Mouse (Mus musculus) intestine, postnatal 0 days (tissue): ENCODE data around the gene Sae1. TPM values are rescaled to one million over a fixed set of nuclear protein-coding genes. Genes with fewer than 3 reads are reported as not detected.

ENCODE experiments used
- ATAC-seq: fragments of 200-750 bp; cut with Nextera tagmentation; 2 replicates; pipeline ENCODE4 v1.8.0; 2017; ENCODE audit warnings: mild to moderate bottlenecking, moderate TSS enrichment, moderate library complexity
- H3K27ac ChIP-seq: fragments of 300-500 bp; sonication (generic); 2 replicates; pipeline ENCODE4 v1.5.1; 2014; ENCODE audit warnings: mild to moderate bottlenecking, low read depth, low read length, moderate library complexity
- H3K27me3 ChIP-seq: fragments of 300-500 bp; sonication (generic); replicated peaks from 2 replicates; pipeline ENCODE4 v1.6.1; 2014; ENCODE audit warnings: low read length, mixed read lengths; ENCODE audit not compliant: control insufficient read depth, insufficient read depth
- H3K36me3 ChIP-seq: fragments of 300-500 bp; sonication (generic); 2 replicates; pipeline ENCODE4 v1.6.1; 2014; ENCODE audit warnings: mild to moderate bottlenecking, moderate library complexity; ENCODE audit not compliant: control insufficient read depth, insufficient read depth
- H3K4me1 ChIP-seq: fragments of 300-500 bp; sonication (generic); replicated peaks from 2 replicates; pipeline ENCODE4 v1.6.1; 2014; ENCODE audit warnings: antibody characterized with exemption, low read length, mixed read lengths; ENCODE audit not compliant: control insufficient read depth, insufficient read depth
- H3K4me2 ChIP-seq: fragments of 300-500 bp; sonication (generic); replicated peaks from 2 replicates; pipeline ENCODE4 v1.6.1; 2014; ENCODE audit warnings: low read depth, mild to moderate bottlenecking, moderate library complexity
- H3K4me3 ChIP-seq: fragments of 300-500 bp; sonication (generic); 2 replicates; pipeline ENCODE4 v1.5.1; 2014; ENCODE audit warnings: low read depth, low read length
- H3K9ac ChIP-seq: fragments of 300-500 bp; sonication (generic); 2 replicates; pipeline ENCODE4 v1.6.1; 2014; ENCODE audit warnings: mild to moderate bottlenecking, low read depth, low read length
- H3K9me3 ChIP-seq: fragments of 300-500 bp; sonication (generic); 2 replicates; pipeline ENCODE4 v1.6.1; 2016; ENCODE audit warnings: mixed run types; ENCODE audit not compliant: control insufficient read depth
- CTCF ChIP-seq: sonication (generic); IDR thresholded peaks from 2 replicates; pipeline ENCODE4 v1.5.1; 2016; ENCODE audit warnings: low read depth, mild to moderate bottlenecking, control low read depth, antibody characterized with exemption, moderate library complexity
- WGBS: fragments of 180-500 bp; shearing (Covaris S2); extraction: QIAGEN DNeasy Blood & Tissue Kit; methylation state at CpG from one replicate; pipeline ENCODE4 v1.1.7; 2014; 5-methylcytosine and 5-hydroxymethylcytosine counted together
- polyA plus RNA-seq: library from polyadenylated mRNA; unstranded; fragments of >200 nt; fragmentation: Nextera tagmentation; extraction: Ambion mirVana; gene quantifications from 2 replicates; pipeline ENCODE4 v1.2.1, GENCODE M21; 2015

Gene Sae1
- polyA plus RNA-seq, 1 experiment from 2014 or later: 91.5 TPM

DNA sequence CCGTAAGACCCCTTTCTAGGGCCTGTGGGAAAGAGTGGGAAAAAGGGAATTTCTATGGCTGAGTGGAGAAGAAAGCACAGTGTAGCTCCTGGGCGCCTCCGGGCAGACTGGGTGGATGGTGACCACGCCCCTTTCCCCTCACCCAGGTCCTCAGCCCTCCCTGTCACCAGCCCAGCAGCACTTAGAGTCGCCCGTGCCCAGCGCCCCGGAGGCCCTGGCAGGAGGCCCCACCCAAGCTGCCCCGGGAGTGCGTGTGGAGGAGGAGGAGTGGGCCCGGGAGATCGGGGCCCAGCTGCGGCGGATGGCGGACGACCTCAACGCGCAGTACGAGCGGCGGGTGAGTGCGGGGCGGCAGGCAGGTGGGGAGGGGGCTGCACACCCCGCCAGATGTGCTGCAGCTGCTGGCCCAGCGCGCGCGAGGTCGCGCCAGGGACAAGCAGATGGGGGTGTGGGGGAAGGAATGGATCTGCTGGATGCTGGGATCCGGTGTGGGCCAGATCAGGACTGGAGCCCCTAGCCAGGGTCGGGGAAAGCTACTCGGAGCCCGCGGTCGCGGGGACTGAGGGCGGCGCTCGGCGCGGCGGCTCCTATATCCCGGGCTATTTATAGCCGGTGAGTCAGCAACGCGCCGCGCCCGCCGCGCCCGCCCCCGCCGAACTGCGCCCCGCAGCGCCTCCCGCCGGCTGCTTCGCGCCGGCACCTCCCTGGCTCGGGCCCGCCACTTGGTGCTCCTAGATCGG lies 74.0 kb downstream of the Sae1 start:
- Histone ChIP-seq H3K4me2 (peak overlapping the region; percentile 94), H3K4me3 (peak overlapping the region; percentile 73), H3K9me3 (no peaks in the 10 kb centered on the region), H3K27ac (peak overlapping the region; percentile 98), H3K9ac (peak overlapping the region; percentile 83), H3K36me3 (peaks cover 16% of the 10 kb centered on the region; the same call in 1 of the 2 replicates), H3K27me3 (no peaks in the 10 kb centered on the region), H3K4me1 (peaks cover 4% of the 10 kb centered on the region; the same call in 1 of the 2 replicates)
- TF ChIP-seq CTCF: peak; percentile 61
- under 1% methylated on average over 52 of the region's 66 CpGs for WGBS
- peak; percentile 67 for ATAC-seq

DNA sequence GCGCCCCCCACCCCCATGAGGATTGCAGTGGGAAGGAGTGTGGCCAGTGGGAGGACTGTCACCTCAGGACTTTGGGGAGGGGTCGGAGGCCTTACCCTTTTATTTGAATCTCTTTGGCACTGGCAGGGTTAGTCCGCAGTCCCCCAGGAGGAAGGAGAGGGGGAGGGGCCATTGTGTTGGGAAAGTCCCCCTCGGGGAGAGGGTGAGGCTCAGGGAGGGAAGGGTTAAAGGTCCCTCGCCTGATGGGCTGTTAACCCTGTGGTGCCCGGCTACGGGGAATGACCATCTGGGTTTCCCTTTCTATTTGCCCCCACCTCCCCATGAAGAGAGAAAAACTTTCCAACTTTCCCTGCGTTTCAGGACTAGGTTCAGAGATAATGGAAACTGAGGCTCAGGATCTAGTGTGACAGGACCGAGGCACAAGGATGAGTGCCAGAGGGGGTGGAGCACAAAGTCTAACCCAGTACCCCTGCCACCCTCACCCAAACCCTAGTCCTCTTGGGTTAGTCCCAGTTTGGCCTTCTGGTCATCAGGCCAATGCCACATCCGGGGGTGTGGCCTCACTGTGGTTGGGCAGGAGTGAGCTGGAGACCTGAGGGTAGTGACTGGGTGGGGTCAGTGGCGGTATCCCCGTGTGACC lies 74.8 kb downstream of the Sae1 start:
- Histone ChIP-seq H3K9me3 (no peaks in the 10 kb centered on the region), H3K4me2 (peak overlapping the region; percentile 94), H3K27me3 (no peaks in the 10 kb centered on the region), H3K4me3 (peak overlapping the region; percentile 73), H3K9ac (peak overlapping the region; percentile 83), H3K36me3 (peaks cover 13% of the 10 kb centered on the region; the same call in 1 of the 2 replicates), H3K4me1 (peaks cover 4% of the 10 kb centered on the region; the same call in 1 of the 2 replicates), H3K27ac (peak overlapping the region; percentile 98)
- ATAC-seq: peak; percentile 43
- TF ChIP-seq CTCF: no peak
- WGBS: under 1% methylated on average over 11 of the region's 12 CpGs

DNA sequence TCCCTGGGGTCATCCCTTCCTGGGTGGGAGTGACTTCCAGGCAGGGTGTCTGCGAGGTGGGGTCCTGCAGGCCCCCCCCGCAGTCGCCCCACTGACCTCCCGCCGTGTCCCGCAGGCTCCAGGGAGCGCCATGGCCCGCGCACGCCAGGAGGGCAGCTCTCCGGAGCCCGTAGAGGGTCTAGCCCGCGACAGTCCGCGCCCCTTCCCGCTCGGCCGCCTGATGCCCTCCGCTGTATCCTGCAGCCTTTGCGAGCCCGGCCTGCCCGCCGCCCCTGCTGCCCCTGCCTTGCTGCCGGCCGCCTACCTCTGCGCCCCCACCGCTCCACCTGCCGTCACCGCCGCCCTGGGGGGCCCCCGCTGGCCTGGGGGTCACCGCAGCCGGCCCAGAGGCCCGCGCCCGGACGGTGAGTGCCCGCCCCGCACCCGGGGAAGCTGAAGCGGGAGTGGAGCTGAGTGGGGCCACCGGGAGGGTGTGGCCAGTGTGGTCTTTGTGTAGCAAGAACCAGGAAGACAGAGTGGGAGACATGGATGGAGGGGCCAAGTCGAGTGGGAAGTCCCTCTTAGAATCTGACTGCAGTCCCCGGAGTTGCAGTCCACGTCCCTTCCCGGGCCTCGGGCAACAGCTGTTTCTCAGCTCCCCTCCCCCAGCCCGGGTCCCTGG lies 75.5 kb downstream of the Sae1 start:
- TF ChIP-seq CTCF: no peak
- H3K4me1 ChIP-seq: peaks cover 4% of the 10 kb centered on the region; the same call in 1 of the 2 replicates
- H3K27ac ChIP-seq: peak overlapping the region; percentile 98
- peak overlapping the region; percentile 83 for H3K9ac ChIP-seq
- H3K4me3 ChIP-seq: peak overlapping the region; percentile 73
- H3K4me2 ChIP-seq: peak overlapping the region; percentile 94
- no peak for ATAC-seq
- H3K9me3 ChIP-seq: no peaks in the 10 kb centered on the region
- under 1% methylated on average over 49 of the region's 49 CpGs for WGBS
- peaks cover 6% of the 10 kb centered on the region; the same call in 1 of the 2 replicates for H3K36me3 ChIP-seq
- H3K27me3 ChIP-seq: no peaks in the 10 kb centered on the region

DNA sequence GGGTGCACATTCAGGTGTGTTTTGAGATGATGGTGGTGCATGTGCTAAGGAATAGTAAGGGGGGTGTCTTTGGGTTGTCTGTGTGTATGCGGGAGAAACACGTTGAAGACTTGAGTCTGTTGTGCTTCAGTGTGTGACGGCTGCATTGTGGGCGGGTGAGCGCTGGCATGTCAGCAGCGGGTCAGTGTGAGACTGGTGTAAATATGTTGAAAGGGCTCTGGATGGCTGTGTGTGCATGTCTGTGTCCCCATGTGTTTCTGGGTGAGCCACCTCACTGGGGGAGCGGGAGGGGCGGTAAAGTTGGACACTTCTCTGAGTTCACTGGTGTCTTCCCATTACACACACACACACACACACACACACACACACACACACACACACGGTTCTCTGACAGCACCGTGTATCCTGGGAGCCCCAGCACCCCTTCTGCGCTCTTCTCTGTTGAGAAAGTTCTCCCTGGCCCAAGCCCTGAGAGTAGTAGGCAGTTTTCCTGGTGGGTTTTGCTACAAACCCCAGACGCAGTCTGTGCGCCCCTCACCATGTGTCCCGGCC lies 76.1 kb downstream of the Sae1 start:
- no peak for ATAC-seq
- peak overlapping the region; percentile 73 for H3K4me3 ChIP-seq
- peaks cover under 1% of the 10 kb centered on the region; the same call in 1 of the 2 replicates for H3K36me3 ChIP-seq
- no peak for TF ChIP-seq CTCF
- peak overlapping the region; percentile 83 for H3K9ac ChIP-seq
- H3K9me3 ChIP-seq: no peaks in the 10 kb centered on the region
- 1% methylated on average over 14 of the region's 14 CpGs for WGBS
- H3K4me1 ChIP-seq: peaks cover 4% of the 10 kb centered on the region; the same call in 1 of the 2 replicates
- H3K4me2 ChIP-seq: peak overlapping the region; percentile 94
- peak overlapping the region; percentile 98 for H3K27ac ChIP-seq
- H3K27me3 ChIP-seq: no peaks in the 10 kb centered on the region

DNA sequence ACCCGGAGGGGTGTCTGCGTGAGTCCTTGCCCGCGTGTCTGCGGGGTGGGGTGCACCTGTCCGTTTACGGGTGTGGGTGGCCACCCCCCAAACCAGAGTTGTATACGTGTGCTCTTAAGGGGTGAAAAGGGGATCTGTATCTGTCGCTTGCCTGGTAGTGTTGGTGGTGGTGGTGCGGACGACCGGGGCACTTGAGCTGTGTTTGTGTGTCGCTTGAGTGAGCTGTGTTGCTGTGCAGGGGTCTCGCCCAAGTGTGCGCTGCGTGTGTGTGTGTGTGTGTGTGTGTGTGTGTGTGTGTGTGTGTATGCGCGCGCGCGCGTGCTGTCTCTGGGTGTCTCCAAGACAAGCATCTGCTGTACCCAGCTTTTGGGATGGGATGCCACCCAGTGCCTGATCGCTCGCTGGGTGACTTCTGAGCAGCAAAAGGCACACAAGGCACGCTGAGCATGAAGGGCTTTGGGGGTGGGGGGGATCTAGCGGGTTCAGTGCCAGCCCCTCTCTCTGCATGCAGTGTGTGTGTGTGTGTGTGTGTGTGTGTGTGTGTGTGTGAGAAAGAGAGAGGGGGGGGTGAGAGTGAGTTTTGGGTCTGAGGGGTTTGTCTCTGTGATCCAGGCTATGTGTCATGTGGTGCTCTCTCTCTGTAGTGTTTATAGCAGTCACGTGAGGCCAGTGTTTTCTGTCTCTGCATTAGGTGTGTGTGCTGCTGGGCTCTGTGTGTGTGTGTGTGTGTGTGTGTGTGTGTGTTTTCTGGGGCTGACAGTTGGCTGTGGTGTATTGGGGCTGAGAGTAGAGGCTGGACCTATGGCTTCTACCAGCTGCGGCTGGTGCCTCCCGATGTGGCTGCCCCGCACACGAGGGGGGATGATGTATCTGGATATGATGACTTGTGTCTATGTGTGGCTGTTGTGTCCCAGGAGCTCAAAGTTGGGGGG lies 76.8 kb downstream of the Sae1 start:
- Histone ChIP-seq H3K27ac (peak overlapping the region; percentile 98), H3K36me3 (no peaks in the 10 kb centered on the region), H3K4me2 (peak overlapping the region; percentile 94), H3K4me3 (peak overlapping the region; percentile 73), H3K27me3 (no peaks in the 10 kb centered on the region), H3K9ac (peak overlapping the region; percentile 83), H3K4me1 (peaks cover 4% of the 10 kb centered on the region; the same call in 1 of the 2 replicates), H3K9me3 (no peaks in the 10 kb centered on the region)
- TF ChIP-seq CTCF: no peak
- ATAC-seq: no peak
- 1% methylated on average over 31 of the region's 31 CpGs for WGBS
